Mouse (Mus musculus) midbrain, embryonic 11.5 days (tissue): Measurements from ENCODE around the gene Sema4g. TPM values are rescaled to one million over a fixed set of nuclear protein-coding genes. Genes with fewer than 3 reads are reported as not detected.

Experiments used
- ATAC-seq: fragments of 200-750 bp; cut with Nextera tagmentation; 2 replicates; pipeline ENCODE4 v1.8.0; 2017; ENCODE audit warnings: moderate TSS enrichment, moderate library complexity; ENCODE audit not compliant: low FRiP score
- DNase-seq: peaks from one replicate; pipeline ENCODE4 v3.0.0; 2015; ENCODE audit warnings: low spot score; ENCODE audit errors: missing footprints
- H3K27ac ChIP-seq: fragments of 300-500 bp; sonication (generic); 2 replicates; pipeline ENCODE4 v1.5.1; 2014; ENCODE audit warnings: low read depth, low read length
- H3K27me3 ChIP-seq: fragments of 300-500 bp; sonication (generic); 2 replicates; pipeline ENCODE4 v1.6.1; 2014; ENCODE audit warnings: mild to moderate bottlenecking, low read length, moderate library complexity, mixed read lengths; ENCODE audit not compliant: control insufficient read depth, insufficient read depth
- H3K36me3 ChIP-seq: fragments of 300-500 bp; sonication (generic); 2 replicates; pipeline ENCODE4 v1.6.1; 2014; ENCODE audit warnings: mild to moderate bottlenecking, low read length, moderate library complexity, mixed read lengths; ENCODE audit not compliant: control insufficient read depth, insufficient read depth
- H3K4me1 ChIP-seq: fragments of 300-500 bp; sonication (generic); 2 replicates; pipeline ENCODE4 v1.6.1; 2014; ENCODE audit warnings: low read length; ENCODE audit not compliant: control insufficient read depth, insufficient read depth
- H3K4me2 ChIP-seq: fragments of 300-500 bp; sonication (generic); 2 replicates; pipeline ENCODE4 v1.6.1; 2014; ENCODE audit warnings: mild to moderate bottlenecking, moderate library complexity
- H3K4me3 ChIP-seq: fragments of 300-500 bp; sonication (generic); 2 replicates; pipeline ENCODE4 v1.5.1; 2014; ENCODE audit warnings: low read depth, low read length
- H3K9ac ChIP-seq: fragments of 300-500 bp; sonication (generic); 2 replicates; pipeline ENCODE4 v1.6.1; 2014; ENCODE audit warnings: low read length
- H3K9me3 ChIP-seq: fragments of 300-500 bp; sonication (generic); 2 replicates; pipeline ENCODE4 v1.6.1; 2016; ENCODE audit warnings: low read length; ENCODE audit not compliant: control insufficient read depth
- WGBS: fragments of 180-500 bp; shearing (Covaris S2); extraction: QIAGEN DNeasy Blood & Tissue Kit; methylation state at CpG from one replicate; pipeline ENCODE4 v1.1.7; 2014; 5-methylcytosine and 5-hydroxymethylcytosine counted together
- polyA plus RNA-seq: library from polyadenylated mRNA; unstranded; fragments of >200 nt; fragmentation: Nextera tagmentation; extraction: Ambion mirVana; gene quantifications from 2 replicates; pipeline ENCODE4 v1.2.1, GENCODE M21; 2014

The Sema4g gene
- polyA plus RNA-seq, 1 experiment from 2014 or later = 4.7 TPM

DNA sequence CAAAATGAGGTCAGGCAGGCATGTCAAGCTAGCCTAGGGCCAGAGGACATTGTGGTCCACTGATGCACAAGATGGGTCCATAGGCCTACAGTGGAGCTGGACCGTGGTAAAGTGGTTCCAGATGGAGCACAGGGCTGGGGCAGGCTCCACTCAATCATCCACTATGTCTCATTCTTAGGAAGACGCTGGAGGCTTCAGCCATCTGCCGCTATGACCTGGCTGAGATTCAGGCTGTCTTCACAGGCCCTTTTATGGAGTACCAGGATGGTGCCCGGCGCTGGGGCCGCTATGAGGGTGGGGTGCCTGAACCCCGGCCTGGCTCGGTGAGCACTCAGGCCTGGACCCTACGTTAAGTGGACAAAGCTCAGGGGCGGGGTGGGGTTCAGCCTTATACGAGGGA, 8.9 kb downstream of the Sema4g start:
- no peaks in the 10 kb centered on the region for H3K4me1 ChIP-seq
- no peak overlapping the region for H3K27ac ChIP-seq
- H3K4me2 ChIP-seq = no peak overlapping the region
- ATAC-seq (no peak), DNase-seq (no peak)
- no peaks in the 10 kb centered on the region for H3K27me3 ChIP-seq
- no peak overlapping the region for H3K4me3 ChIP-seq
- WGBS = 85% methylated on average over 11 of the region's 11 CpGs
- H3K9ac ChIP-seq = no peak overlapping the region
- H3K36me3 ChIP-seq = peaks cover 5% of the 10 kb centered on the region
- no peaks in the 10 kb centered on the region for H3K9me3 ChIP-seq

DNA sequence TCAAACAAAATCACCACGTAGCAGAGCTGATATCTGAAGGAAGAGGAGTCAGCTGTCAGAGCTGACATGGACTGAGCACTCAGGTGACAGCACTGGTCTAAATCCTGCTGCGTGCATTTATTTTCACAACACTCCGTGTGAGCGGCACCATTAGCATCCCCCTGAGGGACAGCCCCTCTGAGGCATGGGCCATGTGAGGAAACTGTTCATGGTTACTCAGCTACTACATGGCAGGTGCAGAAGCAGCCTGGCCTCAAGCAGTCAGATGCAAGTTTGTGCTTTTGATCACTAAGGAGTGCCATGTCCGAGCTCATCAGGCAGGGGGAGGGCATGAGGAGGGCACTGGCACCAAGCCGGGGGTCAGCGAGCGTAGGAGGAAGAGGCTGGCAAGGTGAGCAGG, 10.7 kb downstream of the Sema4g start:
- Histone ChIP-seq H3K27ac (no peak overlapping the region), H3K4me3 (no peak overlapping the region), H3K27me3 (no peaks in the 10 kb centered on the region), H3K9me3 (no peaks in the 10 kb centered on the region), H3K4me1 (no peaks in the 10 kb centered on the region), H3K9ac (no peak overlapping the region), H3K4me2 (no peak overlapping the region), H3K36me3 (peaks cover 7% of the 10 kb centered on the region)
- WGBS = 92% methylated on average over 8 of the region's 8 CpGs
- DNase-seq = no peak
- ATAC-seq = no peak

DNA sequence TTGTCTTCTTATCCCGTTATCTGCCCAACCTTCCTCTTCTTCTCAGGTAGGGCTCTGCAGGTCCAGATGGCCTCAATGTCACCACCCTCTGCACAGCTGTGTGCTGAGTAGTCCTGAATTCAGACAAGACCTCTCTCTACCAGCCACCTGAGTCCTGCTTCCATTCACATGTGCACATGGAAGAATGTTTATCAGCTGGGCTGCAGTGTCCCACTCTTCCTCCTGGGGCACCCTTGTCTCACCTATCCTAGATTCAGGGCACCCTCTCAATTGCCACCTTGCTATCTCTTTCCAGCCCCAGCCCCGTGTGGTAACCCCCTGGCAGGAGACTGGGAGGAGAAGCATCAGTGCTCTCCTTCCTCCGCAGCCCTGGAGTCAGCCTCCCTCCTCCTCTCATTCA, 13.4 kb downstream of the Sema4g start:
- no peak for ATAC-seq
- H3K9ac ChIP-seq = no peak overlapping the region
- WGBS = 66% methylated on average over 3 of the region's 3 CpGs
- no peak for DNase-seq
- no peak overlapping the region for H3K4me2 ChIP-seq
- H3K27me3 ChIP-seq = no peaks in the 10 kb centered on the region
- H3K4me1 ChIP-seq = peaks cover 13% of the 10 kb centered on the region; the same call in 1 of the 2 replicates
- no peak overlapping the region for H3K4me3 ChIP-seq
- no peaks in the 10 kb centered on the region for H3K9me3 ChIP-seq
- H3K36me3 ChIP-seq = peaks cover 7% of the 10 kb centered on the region
- no peak overlapping the region for H3K27ac ChIP-seq

DNA sequence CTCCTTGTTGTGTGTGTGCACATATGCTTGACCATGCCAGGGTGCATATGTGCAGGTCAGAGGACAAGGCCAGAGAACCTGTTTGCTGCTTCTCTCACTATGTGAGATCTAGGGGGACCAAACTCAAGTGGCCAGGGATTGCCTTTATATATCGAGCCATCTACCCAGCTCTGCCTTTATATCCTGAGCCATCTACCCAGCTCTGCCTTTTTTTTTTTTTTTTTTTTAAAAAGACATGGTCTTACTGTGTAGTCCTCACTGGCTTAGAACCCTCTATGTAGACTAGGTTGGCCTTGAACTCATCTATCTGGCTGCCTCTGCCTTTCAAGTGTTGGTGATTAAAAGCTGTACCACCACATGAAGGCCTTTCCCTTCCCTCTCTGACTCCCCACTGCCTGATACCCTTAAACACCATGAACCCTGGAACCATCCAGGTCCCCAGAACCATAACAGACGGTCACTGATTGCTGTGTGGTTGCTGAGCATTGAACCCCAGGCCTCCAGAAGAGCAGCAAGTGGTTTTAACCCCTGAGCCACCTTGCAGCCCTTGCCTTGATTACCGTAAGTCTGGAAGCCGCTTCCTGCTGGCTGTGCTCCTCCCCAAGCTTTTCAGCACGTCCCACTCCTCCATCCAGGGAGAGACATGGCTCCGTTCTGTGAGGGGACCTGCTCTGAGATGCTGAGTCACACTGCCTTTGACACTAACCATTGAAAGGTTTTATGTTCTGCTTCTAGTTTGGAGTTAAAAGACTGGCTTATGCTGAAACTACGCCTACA, 15.0 kb downstream of the Sema4g start:
- no peak for DNase-seq
- H3K9ac ChIP-seq = no peak overlapping the region
- no peak overlapping the region for H3K27ac ChIP-seq
- 86% methylated on average over 7 of the region's 7 CpGs for WGBS
- no peak for ATAC-seq
- no peaks in the 10 kb centered on the region for H3K27me3 ChIP-seq
- no peak overlapping the region for H3K4me2 ChIP-seq
- peaks cover 14% of the 10 kb centered on the region; the same call in 1 of the 2 replicates for H3K4me1 ChIP-seq
- H3K9me3 ChIP-seq = no peaks in the 10 kb centered on the region
- H3K4me3 ChIP-seq = no peak overlapping the region
- H3K36me3 ChIP-seq = peaks cover 7% of the 10 kb centered on the region; the same call in 1 of the 2 replicates

DNA sequence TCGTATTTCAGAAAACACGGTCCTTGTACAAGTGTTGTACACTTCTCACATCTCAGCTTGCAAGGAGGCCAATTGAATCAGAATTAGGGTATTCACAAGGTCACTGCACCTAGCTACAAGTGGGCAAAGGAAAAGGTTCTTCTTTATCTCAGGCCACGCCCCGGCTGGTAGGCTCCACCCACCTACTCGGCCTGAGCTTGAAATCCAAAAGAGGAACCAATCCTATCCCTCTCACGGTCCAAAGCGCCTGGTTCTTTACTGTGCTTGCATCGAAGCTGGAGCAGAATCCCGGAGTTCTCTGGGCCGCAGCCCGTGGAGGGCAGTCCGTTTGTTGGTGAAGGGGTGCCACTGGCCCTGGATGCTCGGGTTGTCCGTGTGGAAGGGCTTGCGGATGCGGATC, 16.5 kb downstream of the Sema4g start, which contains the start of gene Twnk:
Gene Twnk, plus strand, starts transcription at position 220 of the 400 bp plus-strand sequence.
- no peaks in the 10 kb centered on the region for H3K27me3 ChIP-seq
- peaks cover 13% of the 10 kb centered on the region for H3K36me3 ChIP-seq
- peak within 1 kb of the TSS; percentile 75 for H3K4me2 ChIP-seq
- peaks cover 14% of the 10 kb centered on the region; the same call in 1 of the 2 replicates for H3K4me1 ChIP-seq
- whole genome bisulfite sequencing = 10% methylated on average over 16 of the region's 16 CpGs
- H3K9me3 ChIP-seq = no peaks in the 10 kb centered on the region
- 0 out of 2 replicates have a peak within 1 kb of the TSS, but pooled peaks have one; percentile 25 for H3K27ac ChIP-seq
- peak within 1 kb of the TSS; percentile 70 for H3K4me3 ChIP-seq
- peak within 1 kb of the TSS; percentile 71 for H3K9ac ChIP-seq
- DNase-seq (peak; percentile 88), ATAC-seq (no peak)

DNA sequence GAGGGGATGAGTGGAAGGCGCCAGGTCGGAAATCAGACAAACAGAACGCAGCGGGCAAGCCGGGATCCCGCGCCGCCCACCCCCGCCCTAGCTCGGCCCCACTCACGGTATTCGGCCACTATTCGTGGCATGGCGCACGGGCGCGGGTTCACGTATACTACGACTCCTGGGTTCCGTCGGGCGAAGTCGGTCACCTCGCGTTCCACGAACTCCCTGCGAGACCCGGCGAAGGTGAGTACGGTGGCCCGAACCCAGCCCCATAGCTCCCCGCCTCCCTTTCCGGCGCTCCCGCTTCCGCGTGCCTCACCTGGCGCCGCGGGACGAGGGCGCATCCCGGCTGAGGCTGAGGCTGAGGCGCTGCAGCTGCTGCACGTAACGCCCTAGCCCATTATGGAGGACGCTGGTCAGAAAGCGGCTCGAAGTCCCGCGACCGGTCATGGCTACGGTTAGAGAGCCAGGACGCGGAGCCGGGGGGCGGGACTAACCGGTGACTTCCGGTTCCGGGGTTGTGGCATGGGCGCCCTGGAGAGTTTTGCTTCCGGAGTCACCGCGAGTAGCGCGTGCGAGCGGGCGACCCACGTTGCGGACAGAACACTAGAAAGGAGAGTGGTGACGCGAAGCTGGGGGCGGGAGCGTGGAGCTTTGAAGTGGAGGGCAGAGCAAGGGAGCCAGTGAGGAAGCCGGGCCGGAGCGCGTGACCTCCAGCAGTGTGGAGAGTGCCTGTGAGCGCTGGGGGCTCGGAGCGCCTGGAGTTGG, 17.2 kb downstream of the Sema4g start, which contains the start of gene Mrpl43:
Gene Mrpl43, minus strand, starts transcription at position 486 of the 756 bp plus-strand sequence.
- peaks cover 11% of the 10 kb centered on the region for H3K36me3 ChIP-seq
- DNase-seq (peak; percentile 100), ATAC-seq (peak; percentile 94)
- peaks cover 14% of the 10 kb centered on the region; the same call in 1 of the 2 replicates for H3K4me1 ChIP-seq
- 0 out of 2 replicates have a peak within 1 kb of the TSS, but pooled peaks have one; percentile 25 for H3K27ac ChIP-seq
- peak within 1 kb of the TSS; percentile 71 for H3K9ac ChIP-seq
- H3K27me3 ChIP-seq = no peaks in the 10 kb centered on the region
- peak within 1 kb of the TSS; percentile 75 for H3K4me2 ChIP-seq
- H3K9me3 ChIP-seq = no peaks in the 10 kb centered on the region
- WGBS = under 1% methylated on average over 82 of the region's 82 CpGs
- peak within 1 kb of the TSS; percentile 70 for H3K4me3 ChIP-seq

DNA sequence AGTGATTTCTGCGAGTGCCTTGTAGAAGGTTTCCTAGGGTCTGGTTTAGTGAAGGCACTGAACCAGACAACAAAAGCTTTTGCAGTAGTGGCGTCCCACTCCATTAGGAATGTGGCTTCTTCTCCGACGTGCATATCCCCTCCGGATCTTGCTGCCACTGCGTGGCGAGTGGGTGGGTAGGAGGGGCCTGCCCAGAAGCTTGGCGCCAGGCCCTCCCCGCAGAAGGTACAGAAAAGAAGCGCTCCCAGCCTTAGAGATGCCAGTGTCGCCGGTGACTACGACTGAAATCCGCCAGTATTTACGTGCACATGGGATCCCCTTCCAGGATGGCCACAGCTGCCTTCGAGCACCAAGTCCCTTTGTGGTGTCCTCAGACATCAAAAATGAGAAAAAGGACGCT, 18.1 kb downstream of the Sema4g start:
- no peaks in the 10 kb centered on the region for H3K9me3 ChIP-seq
- H3K27ac ChIP-seq = no peak overlapping the region
- DNase-seq = no peak
- WGBS = 52% methylated on average over 17 of the region's 17 CpGs
- H3K36me3 ChIP-seq = peaks cover 9% of the 10 kb centered on the region
- peak overlapping the region; percentile 75 for H3K4me2 ChIP-seq
- H3K4me1 ChIP-seq = peaks cover 14% of the 10 kb centered on the region; the same call in 1 of the 2 replicates
- no peaks in the 10 kb centered on the region for H3K27me3 ChIP-seq
- peak overlapping the region; percentile 71 for H3K9ac ChIP-seq
- peak overlapping the region; percentile 70 for H3K4me3 ChIP-seq
- ATAC-seq = no peak

DNA sequence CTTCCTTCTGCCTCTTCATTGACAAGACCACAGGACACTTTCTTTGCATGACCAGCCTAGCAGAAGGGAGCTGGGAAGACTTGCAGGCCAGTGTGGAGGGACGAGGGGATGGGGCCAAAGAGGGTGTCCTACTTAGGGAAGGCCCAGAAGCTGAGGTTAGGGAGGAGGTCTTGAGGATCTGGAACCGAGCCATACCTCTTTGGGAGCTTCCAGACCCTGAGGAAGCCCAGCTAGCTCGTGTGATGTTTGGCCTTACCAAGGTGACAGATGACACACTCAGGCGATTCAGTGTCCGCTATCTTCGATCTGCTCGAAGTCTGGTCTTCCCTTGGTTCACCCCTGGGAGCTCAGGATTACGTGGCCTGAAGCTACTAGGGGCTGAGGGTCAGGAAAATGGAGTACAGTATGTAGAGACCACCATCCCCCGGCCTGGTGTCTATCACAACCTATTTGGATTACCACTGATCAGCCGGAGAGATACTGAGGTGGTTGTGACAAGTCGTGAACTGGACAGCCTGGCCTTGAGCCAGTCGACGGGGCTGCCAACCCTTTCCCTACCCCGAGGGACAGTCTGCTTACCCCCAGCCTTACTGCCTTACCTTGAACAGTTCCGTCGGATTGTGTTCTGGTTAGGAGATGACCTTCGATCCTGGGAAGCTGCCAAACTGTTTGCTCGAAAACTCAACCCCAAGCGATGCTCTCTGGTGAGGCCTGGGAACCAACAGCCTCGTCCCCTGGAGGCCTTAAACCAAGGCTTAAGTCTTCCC, 18.7 kb downstream of the Sema4g start:
- Histone ChIP-seq H3K27ac (no peak overlapping the region), H3K9me3 (no peaks in the 10 kb centered on the region), H3K36me3 (peaks cover 9% of the 10 kb centered on the region), H3K4me2 (peak overlapping the region; percentile 75), H3K27me3 (no peaks in the 10 kb centered on the region), H3K4me1 (peaks cover 14% of the 10 kb centered on the region; the same call in 1 of the 2 replicates), H3K4me3 (peak overlapping the region; percentile 70; the same call in 1 of the 2 replicates), H3K9ac (no peak overlapping the region)
- no peak for DNase-seq
- no peak for ATAC-seq
- 94% methylated on average over 20 of the region's 20 CpGs for WGBS
